Mouse (Mus musculus) forebrain, embryonic 11.5 days (tissue): ENCODE results near the gene Ino80e. TPM values are rescaled to one million over a fixed set of nuclear protein-coding genes. Genes with fewer than 3 reads are reported as not detected.
A peak's percentile ranks its signal among the peaks of the same experiment; 100 is the strongest.

ENCODE experiments used
- ATAC-seq: fragments of 200-750 bp; cut with Nextera tagmentation; replicated peaks from 2 replicates; pipeline ENCODE4 v1.8.0; 2017; ENCODE audit warnings: moderate TSS enrichment; ENCODE audit not compliant: low FRiP score
- DNase-seq: peaks from one replicate; pipeline ENCODE4 v3.0.0-alpha.2; 2017; ENCODE audit warnings: low spot score
- H3K27ac ChIP-seq: fragments of 300-500 bp; sonication (generic); 2 replicates; pipeline ENCODE4 v1.5.1; 2014; ENCODE audit warnings: low read depth, low read length
- H3K27me3 ChIP-seq: fragments of 300-500 bp; sonication (generic); 2 replicates; pipeline ENCODE4 v1.6.1; 2014; ENCODE audit warnings: mild to moderate bottlenecking, low read length, mixed read lengths; ENCODE audit not compliant: control insufficient read depth, insufficient read depth
- H3K36me3 ChIP-seq: fragments of 300-500 bp; sonication (generic); 2 replicates; pipeline ENCODE4 v1.6.1; 2014; ENCODE audit warnings: mild to moderate bottlenecking, low read length, moderate library complexity, mixed read lengths; ENCODE audit not compliant: control insufficient read depth, insufficient read depth
- H3K4me1 ChIP-seq: fragments of 300-500 bp; sonication (generic); replicated peaks from 2 replicates; pipeline ENCODE4 v1.6.1; 2014; ENCODE audit warnings: low read length, mixed read lengths; ENCODE audit not compliant: control insufficient read depth, insufficient read depth
- H3K4me2 ChIP-seq: fragments of 300-500 bp; sonication (generic); 2 replicates; pipeline ENCODE4 v1.6.1; 2014; ENCODE audit warnings: low read depth, mild to moderate bottlenecking, low read length, moderate library complexity, mixed read lengths; ENCODE audit not compliant: severe bottlenecking
- H3K4me3 ChIP-seq: fragments of 300-500 bp; sonication (generic); 2 replicates; pipeline ENCODE4 v1.5.1; 2014; ENCODE audit warnings: low read depth, low read length
- H3K9ac ChIP-seq: fragments of 300-500 bp; sonication (generic); 2 replicates; pipeline ENCODE4 v1.6.1; 2014; ENCODE audit warnings: low read length
- H3K9me3 ChIP-seq: fragments of 300-500 bp; sonication (generic); 2 replicates; pipeline ENCODE4 v1.6.1; 2016; ENCODE audit warnings: low read length, mixed read lengths; ENCODE audit not compliant: control insufficient read depth
- WGBS: fragments of 180-500 bp; shearing (Covaris S2); extraction: QIAGEN DNeasy Blood & Tissue Kit; methylation state at CpG from one replicate; pipeline ENCODE4 v1.1.7; 2014; 5-methylcytosine and 5-hydroxymethylcytosine counted together
- polyA plus RNA-seq: library from polyadenylated mRNA; unstranded; fragments of >200 nt; fragmentation: Nextera tagmentation; extraction: Ambion mirVana; gene quantifications from 2 replicates; pipeline ENCODE4 v1.2.1, GENCODE M21; 2014

Gene Ino80e
- polyA plus RNA-seq, 1 experiment from 2014 or later, result 118 TPM

DNA sequence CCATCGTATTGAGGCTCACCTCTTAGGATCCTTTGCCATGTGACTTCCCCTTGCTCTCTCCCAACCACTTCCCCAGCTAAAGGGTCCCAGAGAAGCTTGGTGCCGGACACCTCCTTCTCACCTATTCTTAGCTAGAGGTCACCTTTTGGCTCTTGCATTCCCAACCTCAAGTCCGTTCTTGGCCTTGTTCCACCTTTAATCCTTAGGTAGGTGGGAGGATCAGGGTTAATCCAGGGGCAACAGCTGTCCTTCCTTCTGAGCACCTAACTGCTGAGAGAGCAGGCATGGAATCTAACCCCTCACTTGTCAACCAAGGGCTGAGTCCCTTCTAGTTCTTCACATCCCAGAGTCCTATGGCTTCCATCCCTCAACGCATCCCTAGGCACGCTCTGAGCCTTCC, 36.2 kb downstream of the Ino80e start:
- Histone ChIP-seq H3K36me3 (no peaks in the 10 kb centered on the region), H3K27me3 (0 out of 2 replicates have a peak, but pooled peaks cover 3% of the 10 kb centered on the region), H3K4me2 (no peak overlapping the region), H3K27ac (no peak overlapping the region), H3K4me3 (no peak overlapping the region), H3K4me1 (peaks cover 10% of the 10 kb centered on the region; the same call in 1 of the 2 replicates), H3K9ac (no peak overlapping the region), H3K9me3 (no peaks in the 10 kb centered on the region)
- WGBS, result 78% methylated on average over 5 of the region's 5 CpGs
- DNase-seq (no peak), ATAC-seq (no peak)

DNA sequence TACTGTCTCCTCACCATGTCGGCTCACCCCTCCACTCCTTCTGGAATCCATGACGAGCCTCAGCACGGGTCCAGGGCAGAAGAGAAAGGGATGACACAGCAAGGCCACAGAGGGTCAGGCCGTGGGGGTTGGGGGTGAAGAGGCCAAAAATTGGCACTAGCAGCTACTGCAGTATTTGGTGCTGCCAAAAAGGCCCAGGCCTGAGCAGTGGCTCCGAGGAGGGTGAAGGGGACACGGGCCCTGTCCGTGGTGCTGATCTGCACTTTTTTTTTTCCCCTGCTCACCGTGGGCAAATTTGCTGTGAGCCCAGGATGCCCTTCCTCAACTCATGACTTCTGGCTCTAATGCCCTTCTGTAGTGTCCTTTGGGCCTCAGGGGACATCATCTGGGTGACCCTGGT, 36.8 kb downstream of the Ino80e start:
- H3K9me3 ChIP-seq, result no peaks in the 10 kb centered on the region
- 0 out of 2 replicates have a peak, but pooled peaks cover 3% of the 10 kb centered on the region for H3K27me3 ChIP-seq
- H3K36me3 ChIP-seq, result no peaks in the 10 kb centered on the region
- 27% methylated on average over 8 of the region's 8 CpGs for WGBS
- DNase-seq, result peak; percentile 58
- H3K27ac ChIP-seq, result no peak overlapping the region
- H3K4me2 ChIP-seq, result no peak overlapping the region
- ATAC-seq, result no peak
- H3K9ac ChIP-seq, result no peak overlapping the region
- H3K4me1 ChIP-seq, result peaks cover 10% of the 10 kb centered on the region; the same call in 1 of the 2 replicates
- H3K4me3 ChIP-seq, result no peak overlapping the region

DNA sequence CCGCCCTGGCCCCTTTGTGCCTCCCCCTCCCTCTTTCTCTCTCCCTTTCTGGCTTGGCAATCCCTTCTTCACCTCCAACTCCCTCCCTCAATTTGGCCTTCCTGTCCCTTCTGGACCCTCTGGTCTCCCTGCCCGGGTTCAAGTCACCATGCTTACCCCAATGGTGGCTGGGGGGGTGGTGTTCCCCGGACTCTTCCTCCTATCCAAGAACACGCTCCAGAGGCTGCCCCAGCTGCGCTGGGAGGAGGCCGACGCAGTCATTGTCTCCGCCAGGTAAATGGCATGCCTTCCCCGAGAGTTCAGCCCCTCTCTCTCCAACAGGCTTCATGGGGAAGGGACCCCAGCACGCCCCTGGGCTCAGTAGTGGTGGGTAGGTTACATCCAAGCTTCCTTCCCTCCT, 38.2 kb downstream of the Ino80e start:
- Histone ChIP-seq H3K9me3 (no peaks in the 10 kb centered on the region), H3K4me3 (peak overlapping the region; percentile 54), H3K4me2 (peak overlapping the region; percentile 91), H3K4me1 (peaks cover 8% of the 10 kb centered on the region; the same call in 1 of the 2 replicates), H3K9ac (peak overlapping the region; percentile 73), H3K36me3 (no peaks in the 10 kb centered on the region), H3K27me3 (0 out of 2 replicates have a peak, but pooled peaks cover 3% of the 10 kb centered on the region), H3K27ac (peak overlapping the region; percentile 31; the same call in 1 of the 2 replicates)
- 14% methylated on average over 10 of the region's 10 CpGs for whole genome bisulfite sequencing
- DNase-seq (peak; percentile 53), ATAC-seq (no peak)

DNA sequence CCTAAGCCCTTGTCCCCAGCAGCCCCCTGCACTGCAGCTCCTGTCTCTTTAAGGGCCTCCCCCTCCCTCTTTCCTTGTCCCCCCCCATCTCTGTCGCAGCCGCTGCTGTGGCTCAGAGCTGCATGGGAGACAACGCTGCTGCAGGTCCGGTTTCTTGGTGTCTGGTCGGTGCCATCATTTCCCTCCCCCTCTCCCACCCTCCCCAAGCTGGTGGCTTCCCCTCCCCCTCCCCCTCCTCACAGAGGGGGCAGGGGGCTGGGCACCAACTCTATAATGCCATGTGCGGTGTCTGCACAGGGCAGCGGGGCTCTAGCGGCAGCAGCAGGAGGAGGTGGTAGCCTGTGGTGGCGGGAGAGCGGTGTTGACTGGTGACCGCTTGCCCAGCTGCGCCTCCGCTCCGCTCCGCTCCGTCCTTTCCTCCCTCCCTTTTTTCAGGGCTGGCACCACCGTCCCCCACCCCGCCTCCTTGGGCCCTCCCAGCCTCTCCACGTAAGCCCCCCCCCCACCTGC, 38.9 kb downstream of the Ino80e start:
- Histone ChIP-seq H3K27me3 (0 out of 2 replicates have a peak, but pooled peaks cover 3% of the 10 kb centered on the region), H3K27ac (peak overlapping the region; percentile 25; the same call in 1 of the 2 replicates), H3K4me3 (peak overlapping the region; percentile 54), H3K4me1 (peaks cover 8% of the 10 kb centered on the region; the same call in 1 of the 2 replicates), H3K4me2 (peak overlapping the region; percentile 91), H3K9ac (peak overlapping the region; percentile 73), H3K9me3 (no peaks in the 10 kb centered on the region), H3K36me3 (no peaks in the 10 kb centered on the region)
- DNase-seq, result peak; percentile 68
- ATAC-seq, result peak; percentile 74
- WGBS, result under 1% methylated on average over 12 of the region's 19 CpGs

DNA sequence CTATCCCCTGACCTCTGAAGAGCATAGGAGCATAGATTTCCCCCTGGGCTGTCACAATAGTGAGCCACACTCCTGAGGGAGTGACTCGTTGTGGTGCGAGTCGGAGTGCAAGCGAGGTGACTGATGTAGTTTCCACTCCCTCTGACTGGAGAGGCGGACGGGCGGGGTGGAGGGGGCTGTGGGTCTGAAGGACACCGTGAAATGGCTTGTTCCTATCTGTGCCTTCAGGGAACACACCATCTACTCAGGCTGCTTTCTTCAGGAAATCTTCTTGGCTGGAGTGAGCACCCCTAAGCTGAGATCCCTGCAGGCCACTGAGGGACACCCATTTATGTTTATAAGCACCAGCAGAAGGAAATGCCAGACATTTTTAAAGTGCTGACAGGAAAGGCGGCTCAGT, 39.4 kb downstream of the Ino80e start:
- H3K4me1 ChIP-seq, result peaks cover 8% of the 10 kb centered on the region; the same call in 1 of the 2 replicates
- H3K27ac ChIP-seq, result no peak overlapping the region
- 0 out of 2 replicates have a peak, but pooled peaks cover 3% of the 10 kb centered on the region for H3K27me3 ChIP-seq
- peak overlapping the region; percentile 54 for H3K4me3 ChIP-seq
- ATAC-seq (peak; percentile 25; the same call in 1 of the 2 replicates), DNase-seq (no peak)
- 8% methylated on average over 9 of the region's 9 CpGs for WGBS
- H3K9ac ChIP-seq, result peak overlapping the region; percentile 73
- no peaks in the 10 kb centered on the region for H3K36me3 ChIP-seq
- peak overlapping the region; percentile 91 for H3K4me2 ChIP-seq
- no peaks in the 10 kb centered on the region for H3K9me3 ChIP-seq

DNA sequence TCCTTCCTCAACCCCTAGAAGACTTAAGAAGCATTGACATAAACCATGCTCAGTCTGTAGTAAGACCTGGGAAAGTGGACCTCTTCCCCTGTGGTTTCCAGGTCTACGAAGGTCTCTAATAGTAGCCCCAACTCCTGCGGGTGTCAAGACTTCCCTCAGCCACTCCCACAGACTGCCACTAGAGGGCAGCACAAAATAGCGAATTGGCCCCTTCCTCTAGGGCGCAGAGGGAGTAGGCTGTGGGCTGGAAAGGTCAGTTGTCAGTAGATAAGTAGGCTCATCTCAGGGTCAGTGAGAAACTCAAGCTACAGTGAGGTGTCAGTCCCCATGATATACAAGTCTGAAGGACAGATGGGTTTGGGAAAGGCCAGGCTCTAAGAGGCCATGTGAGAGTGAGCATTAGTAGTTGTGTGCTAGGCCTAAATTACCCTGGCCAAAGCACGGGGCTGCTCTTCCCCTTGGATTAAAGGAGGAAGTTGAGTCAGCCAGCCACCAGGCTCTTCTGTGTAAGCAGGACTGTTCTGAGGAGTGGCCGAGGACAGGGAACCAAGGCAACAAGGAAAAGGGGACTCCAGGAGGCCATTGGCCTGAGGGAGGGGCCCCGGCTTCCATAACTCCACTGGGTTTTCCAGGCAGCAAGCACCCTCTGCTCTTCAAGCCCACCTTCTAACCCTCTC, 40.2 kb downstream of the Ino80e start:
- H3K9ac ChIP-seq, result no peak overlapping the region
- peaks cover 8% of the 10 kb centered on the region; the same call in 1 of the 2 replicates for H3K4me1 ChIP-seq
- H3K36me3 ChIP-seq, result no peaks in the 10 kb centered on the region
- H3K4me3 ChIP-seq, result no peak overlapping the region
- no peaks in the 10 kb centered on the region for H3K9me3 ChIP-seq
- no peak overlapping the region for H3K27ac ChIP-seq
- H3K27me3 ChIP-seq, result 0 out of 2 replicates have a peak, but pooled peaks cover 3% of the 10 kb centered on the region
- whole genome bisulfite sequencing, result 23% methylated on average over 7 of the region's 7 CpGs
- H3K4me2 ChIP-seq, result no peak overlapping the region
- ATAC-seq (peak; percentile 60), DNase-seq (peak; percentile 90)

DNA sequence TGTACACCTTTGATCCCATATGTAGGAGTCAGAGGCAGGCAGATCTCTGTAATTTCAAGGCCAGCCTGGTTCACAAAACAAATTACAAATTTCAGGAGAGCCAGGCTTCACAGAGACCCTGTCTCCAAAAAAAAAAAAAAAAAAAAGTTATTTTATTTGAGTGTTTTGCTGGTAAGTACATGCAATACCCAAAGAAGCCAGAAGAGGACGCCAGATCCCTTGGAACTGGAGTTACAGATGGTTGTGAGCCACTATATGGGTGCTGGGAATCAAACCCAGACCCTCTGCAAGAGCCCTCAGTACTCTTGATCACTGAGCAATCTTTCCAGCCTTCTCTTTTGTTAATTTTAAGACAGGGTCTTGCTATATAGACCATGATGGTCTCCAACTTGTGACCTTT, 43.4 kb downstream of the Ino80e start:
- H3K27ac ChIP-seq, result no peak overlapping the region
- 44% methylated on average over 1 of the region's 1 CpGs for WGBS
- H3K36me3 ChIP-seq, result no peaks in the 10 kb centered on the region
- no peaks in the 10 kb centered on the region for H3K9me3 ChIP-seq
- peaks cover 5% of the 10 kb centered on the region; the same call in 1 of the 2 replicates for H3K4me1 ChIP-seq
- ATAC-seq, result no peak
- H3K4me2 ChIP-seq, result no peak overlapping the region
- H3K4me3 ChIP-seq, result no peak overlapping the region
- DNase-seq, result peak; percentile 24
- H3K27me3 ChIP-seq, result 0 out of 2 replicates have a peak, but pooled peaks cover 3% of the 10 kb centered on the region
- H3K9ac ChIP-seq, result no peak overlapping the region

DNA sequence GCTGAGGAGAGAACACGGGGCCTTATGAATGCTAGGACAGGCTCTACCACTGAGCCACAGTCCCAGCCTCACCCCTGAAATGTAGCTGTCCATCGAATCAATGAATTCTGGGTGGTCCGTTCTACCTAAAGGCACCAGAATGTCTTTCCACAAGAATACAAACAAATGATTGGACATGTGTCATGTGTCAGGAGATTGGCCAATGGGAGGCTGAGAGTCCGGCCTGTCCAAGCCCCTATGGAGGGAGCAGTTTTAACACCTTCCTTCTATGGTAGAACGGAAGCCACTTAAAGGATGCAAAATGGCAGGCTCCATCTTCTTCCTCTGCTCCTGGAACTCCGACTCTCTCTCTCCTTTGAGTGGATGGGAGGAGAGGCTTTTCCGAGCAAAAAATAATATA, 44.6 kb downstream of the Ino80e start:
- no peaks in the 10 kb centered on the region for H3K36me3 ChIP-seq
- H3K9ac ChIP-seq, result no peak overlapping the region
- no peak for ATAC-seq
- no peak overlapping the region for H3K27ac ChIP-seq
- no peak overlapping the region for H3K4me3 ChIP-seq
- no peak overlapping the region for H3K4me2 ChIP-seq
- no peak for DNase-seq
- 0 out of 2 replicates have a peak, but pooled peaks cover 2% of the 10 kb centered on the region for H3K27me3 ChIP-seq
- H3K9me3 ChIP-seq, result no peaks in the 10 kb centered on the region
- H3K4me1 ChIP-seq, result peaks cover 1% of the 10 kb centered on the region; the same call in 1 of the 2 replicates
- 83% methylated on average over 7 of the region's 7 CpGs for WGBS
